Mouse (Mus musculus): ENCODE measurements at regions not wholly inside any gene's neighbourhood (a gene's known extent, or its start where the extent isn't known, plus 50 kb on each side); places are given as distances from the start of the nearest gene placed in this dataset.

DNA sequence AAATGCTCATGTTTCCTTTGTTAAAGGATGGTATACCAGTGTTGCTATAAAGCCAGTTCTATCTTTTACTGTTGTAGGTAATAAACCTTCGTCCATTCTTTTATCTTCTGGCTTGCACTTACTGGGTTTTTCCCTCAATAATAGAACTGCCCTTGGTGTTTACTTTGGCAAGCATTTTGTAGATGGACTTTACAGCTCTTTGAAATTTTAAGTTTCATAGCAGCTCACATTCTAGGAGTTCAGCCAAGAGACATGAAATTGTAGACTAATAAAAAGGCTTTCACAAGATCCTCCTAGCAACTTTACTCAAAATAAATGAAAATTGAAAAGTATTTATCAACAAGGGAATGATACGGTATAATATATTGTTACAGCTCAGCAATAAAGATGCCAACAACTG lies 124.5 kb downstream of the Rassf9 start:
- TF ChIP-seq EP300 (IDR thresholded peaks at IDR 0.05; ENCODE audit: low read depth) (no peak), CTCF (IDR thresholded peaks at IDR 0.05; ENCODE audit: low read depth) (no peak)

All from liver, embryonic 14.5 days (tissue).